Mouse (Mus musculus) CH12.LX (cell line): ENCODE results near the gene Itpk1.

ENCODE experiments used
- CHD1 ChIP-seq: IDR thresholded peaks from 2 replicates; pipeline ENCODE4 v1.6.1; 2012; ENCODE audit warnings: low read depth, low read length, improper control_type of control experiment, inconsistent platforms
- MYC ChIP-seq: IDR thresholded peaks from 2 replicates; pipeline ENCODE4 v1.6.1; 2011; ENCODE audit warnings: low read depth, mild to moderate bottlenecking, improper control_type of control experiment, low read length

DNA sequence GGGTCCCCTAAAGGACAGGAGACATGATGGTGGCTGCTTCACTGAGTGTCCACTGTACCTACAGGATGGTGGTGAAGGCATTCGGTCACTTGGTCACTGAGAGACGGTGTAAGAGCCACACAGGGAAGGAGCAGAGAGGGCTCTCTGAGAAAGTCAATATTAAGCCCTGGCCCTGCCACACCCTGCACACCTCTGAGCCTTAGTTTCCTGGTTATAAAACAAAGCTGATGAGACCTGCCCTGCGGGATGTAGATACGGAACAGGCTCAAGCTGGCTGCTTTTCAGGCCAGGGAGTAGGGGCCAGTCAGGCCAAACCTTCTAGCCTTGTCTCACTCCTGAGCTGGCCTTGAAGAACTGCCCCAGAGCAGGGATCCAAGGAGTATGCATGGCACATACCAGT, 82.9 kb downstream of the Itpk1 start:
- TF ChIP-seq CHD1 = no peak
- no peak for TF ChIP-seq MYC
